Mouse (Mus musculus) embryonic facial prominence, embryonic 14.5 days (tissue): ENCODE data around the gene Fbln5. TPM values are rescaled to one million over a fixed set of nuclear protein-coding genes. Genes with fewer than 3 reads are reported as not detected.
A peak's percentile ranks its signal among the peaks of the same experiment; 100 is the strongest.

Source experiments
- ATAC-seq: fragments of 200-750 bp; cut with Nextera tagmentation; 2 replicates; pipeline ENCODE4 v1.8.0; 2017; ENCODE audit warnings: low read depth, moderate number of reproducible peaks, moderate TSS enrichment
- DNase-seq: peaks from one replicate; pipeline ENCODE4 v3.0.0-alpha.2; 2015; ENCODE audit warnings: low spot score
- H3K27ac ChIP-seq: fragments of 300-500 bp; sonication (generic); replicated peaks from 2 replicates; pipeline ENCODE4 v1.5.1; 2014; ENCODE audit warnings: low read depth, mild to moderate bottlenecking, low read length, moderate library complexity
- H3K27me3 ChIP-seq: fragments of 300-500 bp; sonication (generic); replicated peaks from 2 replicates; pipeline ENCODE4 v1.6.1; 2014; ENCODE audit warnings: low read length; ENCODE audit not compliant: control insufficient read depth, insufficient read depth
- H3K36me3 ChIP-seq: fragments of 300-500 bp; sonication (generic); 2 replicates; pipeline ENCODE4 v1.6.1; 2014; ENCODE audit warnings: low read length, mixed read lengths; ENCODE audit not compliant: control insufficient read depth, insufficient read depth
- H3K4me1 ChIP-seq: fragments of 300-500 bp; sonication (generic); 2 replicates; pipeline ENCODE4 v1.6.1; 2014; ENCODE audit warnings: antibody characterized with exemption, low read length; ENCODE audit not compliant: control insufficient read depth, insufficient read depth
- H3K4me2 ChIP-seq: fragments of 300-500 bp; sonication (generic); 2 replicates; pipeline ENCODE4 v1.6.1; 2014; ENCODE audit warnings: low read depth, mild to moderate bottlenecking, low read length, moderate library complexity, mixed read lengths
- H3K4me3 ChIP-seq: fragments of 300-500 bp; sonication (generic); 2 replicates; pipeline ENCODE4 v1.5.1; 2014; ENCODE audit warnings: low read depth, mild to moderate bottlenecking, low read length
- H3K9ac ChIP-seq: fragments of 300-500 bp; sonication (generic); 2 replicates; pipeline ENCODE4 v1.6.1; 2014; ENCODE audit warnings: low read depth, mild to moderate bottlenecking, low read length, moderate library complexity, mixed read lengths
- H3K9me3 ChIP-seq: fragments of 300-500 bp; sonication (generic); 2 replicates; pipeline ENCODE4 v1.6.1; 2016; ENCODE audit warnings: low read length; ENCODE audit not compliant: control insufficient read depth
- WGBS: fragments of 180-500 bp; shearing (Covaris S2); extraction: QIAGEN DNeasy Blood & Tissue Kit; methylation state at CpG from one replicate; pipeline ENCODE4 v1.1.7; 2014; 5-methylcytosine and 5-hydroxymethylcytosine counted together
- polyA plus RNA-seq: library from polyadenylated mRNA; unstranded; fragments of >200 nt; fragmentation: Nextera tagmentation; extraction: Ambion mirVana; gene quantifications from 2 replicates; pipeline ENCODE4 v1.2.1, GENCODE M21; 2014

Fbln5 gene
- polyA plus RNA-seq, 1 experiment from 2014 or later, result 156 TPM

DNA sequence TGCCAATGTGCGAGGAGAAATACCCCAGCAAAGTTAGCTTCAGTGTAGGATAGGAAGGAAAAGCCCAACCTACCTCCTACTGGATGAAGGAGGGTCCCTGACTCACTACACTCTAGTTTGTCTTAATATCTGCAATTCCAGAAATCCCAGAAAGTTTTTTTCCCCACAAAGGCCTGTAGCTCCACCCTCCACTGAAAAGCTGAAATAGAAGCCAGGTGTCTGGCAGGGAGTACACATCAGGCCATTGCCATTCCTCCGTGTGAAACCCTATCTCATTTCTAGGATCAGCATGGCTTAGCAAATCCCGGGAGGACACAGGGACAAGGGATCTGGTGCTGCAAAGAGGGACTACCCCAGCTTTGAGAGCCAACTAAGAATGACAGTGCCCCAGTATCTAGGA lies 55.8 kb downstream of the Fbln5 start:
- no peak overlapping the region; the same call in 1 of the 2 replicates for H3K27ac ChIP-seq
- no peak overlapping the region for H3K4me2 ChIP-seq
- ATAC-seq (peak; percentile 69), DNase-seq (peak; percentile 70)
- no peak overlapping the region for H3K9ac ChIP-seq
- H3K36me3 ChIP-seq, result 0 out of 2 replicates have a peak, but pooled peaks cover 6% of the 10 kb centered on the region
- peaks cover 11% of the 10 kb centered on the region for H3K4me1 ChIP-seq
- H3K4me3 ChIP-seq, result no peak overlapping the region
- H3K9me3 ChIP-seq, result no peaks in the 10 kb centered on the region
- WGBS, result 35% methylated on average over 3 of the region's 3 CpGs
- H3K27me3 ChIP-seq, result no peaks in the 10 kb centered on the region

DNA sequence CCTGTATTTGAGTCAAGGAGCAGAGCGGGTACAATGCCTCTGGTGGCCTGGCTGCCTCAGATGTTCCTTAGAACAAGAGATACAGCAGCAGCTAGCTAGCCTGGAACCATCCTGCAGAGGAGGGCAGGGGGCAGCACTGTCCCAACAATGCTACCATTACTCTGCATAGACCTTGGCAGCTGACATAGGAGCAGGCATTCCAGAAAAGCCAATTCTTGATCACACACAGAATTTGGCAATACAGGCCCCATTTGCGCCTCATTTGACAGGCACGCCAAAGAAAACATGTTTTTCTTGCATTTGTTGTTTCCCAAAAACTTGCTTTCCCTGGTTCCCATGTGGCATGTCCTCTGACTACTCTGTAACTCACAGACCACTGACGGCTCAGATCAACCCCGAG lies 56.8 kb downstream of the Fbln5 start:
- ATAC-seq (no peak), DNase-seq (no peak)
- H3K27me3 ChIP-seq, result no peaks in the 10 kb centered on the region
- no peak overlapping the region for H3K4me3 ChIP-seq
- peaks cover 11% of the 10 kb centered on the region for H3K4me1 ChIP-seq
- no peak overlapping the region for H3K9ac ChIP-seq
- H3K4me2 ChIP-seq, result no peak overlapping the region
- no peak overlapping the region for H3K27ac ChIP-seq
- WGBS, result 84% methylated on average over 5 of the region's 5 CpGs
- peaks cover 8% of the 10 kb centered on the region; the same call in 1 of the 2 replicates for H3K36me3 ChIP-seq
- H3K9me3 ChIP-seq, result no peaks in the 10 kb centered on the region

DNA sequence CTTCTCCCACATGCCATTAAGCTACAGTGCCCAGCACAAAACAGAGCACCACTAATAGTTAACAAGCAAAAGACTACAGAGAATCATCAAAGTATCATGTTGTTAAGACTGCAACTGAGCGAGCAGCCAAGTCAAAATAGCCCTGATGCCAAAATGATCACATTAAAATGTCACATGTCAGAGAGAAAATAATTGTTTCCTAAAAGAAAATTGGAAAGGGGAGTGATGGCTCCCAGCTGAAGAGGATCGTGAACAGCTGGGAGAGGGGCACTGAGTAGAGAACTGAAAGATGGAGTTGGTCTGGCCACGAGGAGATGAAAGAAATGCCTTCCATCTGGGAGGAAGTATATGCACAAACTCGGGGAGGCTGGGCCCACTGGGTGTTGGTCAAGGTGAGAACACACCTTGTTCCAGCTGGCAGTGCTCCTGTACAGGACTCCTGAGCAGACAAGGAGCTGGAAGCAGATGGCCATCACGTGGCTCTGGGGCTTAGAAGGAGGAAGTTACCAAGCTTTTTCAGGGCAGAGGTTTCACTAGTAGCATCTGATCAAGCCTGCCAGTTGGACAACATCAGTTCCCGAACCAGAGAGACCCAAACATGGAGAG lies 59.3 kb downstream of the Fbln5 start:
- no peak overlapping the region for H3K9ac ChIP-seq
- H3K4me3 ChIP-seq, result no peak overlapping the region
- no peak overlapping the region for H3K4me2 ChIP-seq
- ATAC-seq, result no peak
- H3K36me3 ChIP-seq, result peaks cover 23% of the 10 kb centered on the region
- no peaks in the 10 kb centered on the region for H3K9me3 ChIP-seq
- peaks cover 5% of the 10 kb centered on the region; the same call in 1 of the 2 replicates for H3K4me1 ChIP-seq
- H3K27ac ChIP-seq, result no peak overlapping the region
- DNase-seq, result no peak
- 51% methylated on average over 6 of the region's 6 CpGs for WGBS
- no peaks in the 10 kb centered on the region for H3K27me3 ChIP-seq

DNA sequence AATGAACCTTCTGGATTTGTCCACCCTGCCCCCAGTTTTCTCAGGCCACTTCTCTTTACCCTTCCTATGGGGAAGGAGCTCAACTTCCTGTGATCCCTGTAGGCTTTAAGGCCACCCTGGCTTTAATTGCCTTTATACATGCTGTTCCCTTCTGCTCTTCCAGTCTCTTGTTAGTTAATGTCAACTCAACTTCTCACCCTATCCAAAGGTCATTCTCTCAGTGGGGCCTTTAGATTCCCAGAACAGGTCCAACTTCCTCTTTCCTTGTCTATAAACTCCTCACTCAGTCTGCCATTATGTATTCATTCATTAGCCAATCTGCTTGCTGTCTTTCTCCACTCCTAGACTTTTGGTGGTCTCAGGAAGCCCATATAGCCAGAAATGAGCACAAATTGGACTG lies 60.2 kb downstream of the Fbln5 start:
- Histone ChIP-seq H3K4me2 (no peak overlapping the region), H3K9ac (no peak overlapping the region), H3K9me3 (no peaks in the 10 kb centered on the region), H3K36me3 (peaks cover 23% of the 10 kb centered on the region), H3K27ac (no peak overlapping the region), H3K4me3 (no peak overlapping the region), H3K27me3 (no peaks in the 10 kb centered on the region), H3K4me1 (peaks cover 5% of the 10 kb centered on the region; the same call in 1 of the 2 replicates)
- no peak for DNase-seq
- no peak for ATAC-seq

DNA sequence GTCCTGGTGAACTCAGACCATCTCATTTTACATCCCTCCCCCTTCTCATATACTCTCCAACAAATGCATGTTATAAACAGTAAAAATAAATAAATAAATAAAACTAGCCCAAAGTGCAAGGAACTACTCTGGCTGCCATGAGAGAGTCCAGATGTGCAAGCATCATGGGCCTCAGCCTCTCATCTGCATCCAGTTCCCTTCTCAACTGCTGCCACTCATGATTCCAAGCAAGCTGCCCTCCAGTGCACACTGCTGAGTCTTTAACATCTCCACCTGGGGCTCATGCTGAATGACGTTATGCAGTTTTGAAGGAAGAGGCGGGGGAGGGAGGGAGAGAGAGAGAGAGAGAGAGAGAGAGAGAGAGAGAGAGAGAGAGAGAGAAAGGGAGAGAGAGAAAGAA lies 76.5 kb downstream of the Fbln5 start:
- H3K36me3 ChIP-seq, result no peaks in the 10 kb centered on the region
- H3K9me3 ChIP-seq, result no peaks in the 10 kb centered on the region
- no peak for ATAC-seq
- DNase-seq, result no peak
- H3K27me3 ChIP-seq, result no peaks in the 10 kb centered on the region
- 28% methylated on average over 2 of the region's 2 CpGs for WGBS
- H3K4me2 ChIP-seq, result no peak overlapping the region
- no peaks in the 10 kb centered on the region for H3K4me1 ChIP-seq
- H3K27ac ChIP-seq, result no peak overlapping the region
- H3K4me3 ChIP-seq, result no peak overlapping the region
- H3K9ac ChIP-seq, result no peak overlapping the region

DNA sequence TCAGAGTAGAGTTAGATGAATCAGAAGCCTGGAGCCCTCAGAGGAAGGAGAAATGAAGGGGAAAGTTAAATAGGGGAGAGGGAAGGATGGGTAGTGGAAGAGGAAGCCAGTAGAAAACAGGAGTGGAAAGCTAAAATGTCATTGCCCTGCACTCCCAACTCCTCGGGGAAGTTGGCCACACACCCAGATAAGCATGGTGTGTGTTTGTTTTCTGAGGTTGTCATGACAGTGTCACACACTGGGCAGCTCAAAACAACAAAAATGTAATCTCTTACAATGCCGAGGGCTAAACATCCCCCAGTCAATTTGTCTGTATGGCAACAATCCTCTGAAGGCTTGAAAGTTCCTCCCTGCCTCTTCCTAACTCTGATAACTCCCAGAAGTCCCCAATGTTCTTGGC lies 78.4 kb downstream of the Fbln5 start:
- Histone ChIP-seq H3K36me3 (no peaks in the 10 kb centered on the region), H3K4me2 (no peak overlapping the region), H3K4me3 (no peak overlapping the region), H3K27me3 (no peaks in the 10 kb centered on the region), H3K4me1 (no peaks in the 10 kb centered on the region), H3K9ac (no peak overlapping the region), H3K27ac (no peak overlapping the region), H3K9me3 (no peaks in the 10 kb centered on the region)
- ATAC-seq (no peak), DNase-seq (no peak)
- WGBS, result 60% methylated on average over 2 of the region's 2 CpGs

DNA sequence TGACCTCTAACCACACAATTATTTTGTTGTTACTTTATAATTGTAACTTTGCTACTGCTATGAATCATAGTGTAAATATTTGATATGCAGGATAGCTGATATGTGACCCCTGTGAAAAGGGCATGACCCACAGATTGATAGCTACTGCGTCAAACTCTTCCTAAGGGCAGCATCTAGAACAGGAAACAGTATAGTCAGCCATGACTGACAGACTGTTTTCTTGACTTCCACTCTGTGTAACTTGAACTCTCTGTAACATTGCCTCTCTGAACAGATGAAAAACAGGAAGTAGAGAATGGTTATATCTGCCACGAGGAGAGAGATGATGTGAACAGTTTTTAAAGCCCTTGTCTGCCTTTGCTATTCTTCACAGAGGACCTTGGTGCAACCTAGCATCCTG lies 78.8 kb downstream of the Fbln5 start:
- WGBS, result 18% methylated on average over 2 of the region's 2 CpGs
- Histone ChIP-seq H3K4me1 (no peaks in the 10 kb centered on the region), H3K4me3 (no peak overlapping the region), H3K36me3 (no peaks in the 10 kb centered on the region), H3K4me2 (no peak overlapping the region), H3K27me3 (no peaks in the 10 kb centered on the region), H3K9me3 (no peaks in the 10 kb centered on the region), H3K27ac (no peak overlapping the region), H3K9ac (no peak overlapping the region)
- ATAC-seq (no peak), DNase-seq (no peak)

DNA sequence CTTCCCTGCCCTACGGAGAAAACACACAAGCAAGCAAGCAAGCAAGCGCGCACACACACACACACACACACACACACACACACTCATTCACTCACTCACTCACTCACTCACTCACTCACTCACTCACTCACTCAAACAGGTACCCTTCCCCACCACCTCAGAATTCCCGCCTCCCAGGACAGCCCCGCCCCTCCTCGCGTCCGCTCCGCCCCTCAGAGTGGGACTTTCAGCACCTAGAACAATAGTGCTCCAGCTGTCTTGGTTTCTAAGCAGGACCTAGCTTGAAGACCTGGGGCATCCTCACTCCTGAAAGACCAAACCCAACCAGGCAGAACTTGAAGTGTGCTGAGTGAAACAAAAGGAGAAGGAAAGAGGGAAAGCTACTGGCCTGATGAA lies 100.1 kb downstream of the Fbln5 start:
- peak overlapping the region; percentile 98 for H3K4me2 ChIP-seq
- no peaks in the 10 kb centered on the region for H3K9me3 ChIP-seq
- ATAC-seq, result peak; percentile 79
- WGBS, result 2% methylated on average over 9 of the region's 9 CpGs
- H3K9ac ChIP-seq, result peak overlapping the region; percentile 58
- H3K4me3 ChIP-seq, result peak overlapping the region; percentile 68
- H3K27ac ChIP-seq, result no peak overlapping the region
- H3K27me3 ChIP-seq, result peaks cover 14% of the 10 kb centered on the region
- peak; percentile 45 for DNase-seq
- no peaks in the 10 kb centered on the region for H3K4me1 ChIP-seq
- no peaks in the 10 kb centered on the region for H3K36me3 ChIP-seq

DNA sequence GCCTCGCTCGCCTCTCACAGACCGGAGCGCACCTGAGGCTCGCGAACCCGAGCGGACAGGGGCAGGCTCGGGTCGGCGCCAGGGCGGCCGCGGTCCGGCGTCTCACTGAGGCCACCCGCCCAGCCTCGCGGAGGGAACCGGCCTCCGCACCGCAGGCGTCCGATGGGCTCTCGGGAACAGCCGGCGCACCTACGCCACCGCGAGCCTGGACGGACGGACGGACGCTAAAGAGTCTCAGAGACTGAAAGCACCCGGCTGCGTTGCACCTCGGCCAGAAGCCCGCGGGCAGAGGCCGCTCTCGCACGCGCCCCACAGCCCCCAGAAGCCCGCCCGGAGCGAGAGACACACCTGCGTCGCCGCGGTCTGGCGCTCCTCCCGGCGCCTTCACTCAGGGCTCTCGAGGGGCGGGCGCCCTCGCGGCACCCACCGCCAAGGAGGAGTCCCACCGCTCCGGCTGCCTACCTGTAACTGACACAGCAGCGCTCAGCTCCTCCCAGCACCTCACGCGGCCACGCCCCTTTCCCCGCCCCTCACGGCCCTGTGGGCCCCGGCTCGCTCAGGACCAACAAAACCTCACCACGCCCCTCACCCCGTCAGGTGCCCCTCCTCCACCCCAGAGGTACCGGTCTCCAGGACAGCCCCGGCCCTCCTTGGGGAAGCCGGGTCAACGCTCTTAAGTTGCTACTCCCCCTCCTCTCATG lies 100.7 kb downstream of the Fbln5 start, which contains the start of gene Tc2n:
Gene Tc2n (minus strand): TSS at position 470 of the 701 bp plus-strand sequence.
- H3K36me3 ChIP-seq, result no peaks in the 10 kb centered on the region
- peak within 1 kb of the TSS; percentile 68 for H3K4me3 ChIP-seq
- H3K9ac ChIP-seq, result peak within 1 kb of the TSS; percentile 58
- 0% methylated on average over 23 of the region's 75 CpGs for WGBS
- peak; percentile 90 for DNase-seq
- no peaks in the 10 kb centered on the region for H3K9me3 ChIP-seq
- peaks cover 14% of the 10 kb centered on the region for H3K27me3 ChIP-seq
- peak within 1 kb of the TSS; percentile 98 for H3K4me2 ChIP-seq
- ATAC-seq, result peak; percentile 99
- no peaks in the 10 kb centered on the region for H3K4me1 ChIP-seq
- H3K27ac ChIP-seq, result no peak within 1 kb of the TSS
